Mouse (Mus musculus) right cerebral cortex, adult 2 months (tissue): ENCODE data around the gene Vstm4.

Experiments
- DNase-seq, 2 experiments: peaks; one replicate each; pipeline ENCODE4 v3.0.0; 2021 to 2022; ENCODE audit warnings: low spot score in 2 of 2

The Vstm4 gene

DNA sequence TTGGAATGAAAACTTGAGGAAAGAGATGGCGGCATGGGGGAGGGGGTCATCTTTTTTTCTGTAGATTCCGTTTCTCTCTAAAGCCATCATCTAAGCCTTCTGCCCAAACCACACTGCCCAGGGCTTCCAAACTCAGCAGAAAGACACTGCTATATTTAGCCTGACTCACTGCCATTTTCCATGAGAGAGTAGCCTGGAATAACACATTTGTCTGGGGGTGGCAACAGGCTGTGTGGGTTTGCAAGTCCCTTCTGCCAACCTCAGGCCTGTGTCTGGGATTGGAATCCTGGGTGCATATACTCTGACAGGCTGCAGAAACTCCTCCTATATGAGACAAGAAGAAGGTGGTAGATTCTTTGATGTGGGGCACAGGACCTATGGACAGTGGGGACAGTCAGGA is 91.0 kb downstream of the Vstm4 start:
- peak; percentile 39 to 48 for DNase-seq

- no peak for DNase-seq
These were observed 94.1 kb downstream of the Vstm4 start for GRCm38 (mm10) chr14:32950312-32951301.

DNA sequence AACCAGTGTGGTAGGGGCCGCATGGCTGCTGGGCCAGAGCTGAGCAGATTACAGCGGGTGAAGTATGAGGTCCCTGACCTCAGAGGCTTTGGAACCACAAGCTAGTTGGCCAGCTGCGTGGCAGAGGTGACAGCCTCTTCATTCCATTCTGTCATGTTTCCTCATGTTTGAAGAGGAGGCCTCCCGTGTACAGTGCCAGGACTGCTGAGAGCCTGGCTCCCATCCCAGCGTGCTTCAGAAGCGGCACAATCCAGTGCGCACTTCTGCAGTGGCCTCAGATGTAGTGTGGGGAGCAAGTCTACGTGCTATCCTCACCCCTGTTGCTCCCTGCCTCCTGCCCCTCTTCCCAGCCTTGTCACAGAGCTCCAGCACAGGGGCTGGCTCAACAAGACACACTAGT is 99.9 kb downstream of the Vstm4 start:
- peak in 1 of 2 experiments; percentile 12 for DNase-seq

DNA sequence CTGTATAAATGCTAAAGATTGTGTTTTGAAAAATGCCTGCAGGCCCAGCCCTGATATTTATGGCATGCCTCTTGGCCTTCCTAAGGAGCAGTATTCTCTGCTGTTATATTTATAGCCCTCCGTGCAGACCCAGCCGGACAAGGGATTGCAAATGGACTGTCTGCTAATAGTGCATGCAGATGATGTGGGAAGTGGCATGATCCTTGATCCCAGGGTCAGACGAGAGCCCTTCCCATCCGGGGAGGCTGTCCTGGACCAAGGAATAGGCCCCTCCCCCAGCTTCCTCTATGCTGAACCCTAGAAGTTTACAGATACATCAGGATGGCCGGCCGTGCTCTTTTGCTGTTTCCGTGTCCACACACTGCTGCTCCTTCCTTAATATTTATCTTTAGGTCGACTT is 102.1 kb downstream of the Vstm4 start:
- no peak for DNase-seq

- DNase-seq = peak; percentile 74 to 77
These were observed 103.9 kb downstream of the Vstm4 start for GRCm38 (mm10) chr14:32960481-32960880.

DNA sequence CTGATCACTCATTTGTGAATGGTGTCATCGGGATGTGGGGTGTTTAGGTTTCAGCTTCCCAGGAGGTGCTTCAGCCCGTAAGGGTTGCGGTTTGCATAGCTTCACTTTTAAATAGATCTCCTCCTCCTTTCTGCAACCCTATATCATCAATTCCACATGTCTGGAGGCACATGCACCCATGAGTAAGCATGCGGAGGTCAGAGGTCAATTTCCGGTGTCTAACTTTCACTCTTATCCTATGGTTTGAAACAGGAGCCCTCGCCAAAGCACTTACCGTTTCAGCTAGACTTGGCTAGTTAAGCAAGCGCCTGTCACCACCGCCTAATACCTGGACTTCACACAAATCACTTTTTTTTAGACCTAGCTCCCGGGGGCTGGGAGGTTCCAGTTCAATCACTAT is 108.2 kb downstream of the Vstm4 start:
- DNase-seq = no peak

DNA sequence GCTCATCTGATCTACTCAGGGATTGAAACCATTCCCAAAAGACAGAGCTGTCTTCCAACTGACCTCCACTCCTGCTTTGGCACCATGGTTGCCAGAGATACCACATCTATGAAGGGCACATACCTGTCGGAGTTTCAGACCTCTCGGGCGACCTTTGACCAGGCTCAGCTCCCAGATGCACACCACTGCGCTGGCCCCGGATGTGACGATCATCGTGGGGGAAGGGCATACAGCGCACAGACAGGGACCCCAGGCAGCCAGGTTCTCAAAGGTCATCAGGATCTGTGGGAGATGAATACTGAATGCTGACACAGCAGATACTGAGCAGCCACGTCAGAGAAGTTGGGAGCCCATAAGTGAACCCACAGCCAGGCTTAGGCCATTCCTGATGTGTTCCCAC is 114.1 kb downstream of the Vstm4 start:
- no peak for DNase-seq

- no peak for DNase-seq
These were observed 127.7 kb downstream of the Vstm4 start for GRCm38 (mm10) chr14:32984176-32984738.

- DNase-seq = no peak
These were observed 130.1 kb downstream of the Vstm4 start for GRCm38 (mm10) chr14:32986659-32987058.
